Mouse (Mus musculus) embryonic facial prominence, embryonic 13.5 days (tissue): Measurements from ENCODE around the gene Eef2. TPM values are rescaled to one million over a fixed set of nuclear protein-coding genes. Genes with fewer than 3 reads are reported as not detected.

Experiments
- ATAC-seq: fragments of 200-750 bp; cut with Nextera tagmentation; 2 replicates; pipeline ENCODE4 v1.8.0; 2017; ENCODE audit warnings: low read depth; ENCODE audit not compliant: insufficient number of reproducible peaks, insufficient read depth, low FRiP score, low TSS enrichment
- H3K27ac ChIP-seq: fragments of 300-500 bp; sonication (generic); 2 replicates; pipeline ENCODE4 v1.5.1; 2015; ENCODE audit warnings: moderate library complexity, mild to moderate bottlenecking, inconsistent platforms
- H3K27me3 ChIP-seq: fragments of 300-500 bp; sonication (generic); 2 replicates; pipeline ENCODE4 v1.6.1; 2015; ENCODE audit warnings: mild to moderate bottlenecking, inconsistent platforms
- H3K36me3 ChIP-seq: fragments of 300-500 bp; sonication (generic); 2 replicates; pipeline ENCODE4 v1.6.1; 2015; ENCODE audit warnings: mild to moderate bottlenecking, inconsistent platforms
- H3K4me1 ChIP-seq: fragments of 300-500 bp; sonication (generic); 2 replicates; pipeline ENCODE4 v1.6.1; 2015; ENCODE audit warnings: inconsistent platforms
- H3K4me2 ChIP-seq: fragments of 300-500 bp; sonication (generic); 2 replicates; pipeline ENCODE4 v1.6.1; 2015; ENCODE audit warnings: moderate library complexity, mild to moderate bottlenecking, inconsistent platforms
- H3K4me3 ChIP-seq: fragments of 300-500 bp; sonication (generic); 2 replicates; pipeline ENCODE4 v1.5.1; 2015; ENCODE audit warnings: mild to moderate bottlenecking, inconsistent platforms
- H3K9ac ChIP-seq: fragments of 300-500 bp; sonication (generic); 2 replicates; pipeline ENCODE4 v1.6.1; 2015; ENCODE audit warnings: mild to moderate bottlenecking, inconsistent platforms
- H3K9me3 ChIP-seq: fragments of 300-500 bp; sonication (generic); 2 replicates; pipeline ENCODE4 v1.6.1; 2016; ENCODE audit warnings: inconsistent platforms
- whole genome bisulfite sequencing: fragments of 180-500 bp; shearing (Covaris S2); methylation state at CpG from one replicate; pipeline ENCODE4 v1.1.7; 2015; ENCODE audit warnings: mixed read lengths; 5-methylcytosine and 5-hydroxymethylcytosine counted together
- polyA plus RNA-seq: library from polyadenylated mRNA; unstranded; fragments of >200 nt; fragmentation: Nextera tagmentation; extraction: Ambion mirVana; gene quantifications from 2 replicates; pipeline ENCODE4 v1.2.1, GENCODE M21; 2015

Eef2 gene
- polyA plus RNA-seq, 1 experiment from 2014 or later = 633 TPM

- H3K36me3 ChIP-seq = peaks cover 10% of the 10 kb centered on the region
- peaks cover 23% of the 10 kb centered on the region for H3K4me1 ChIP-seq
- H3K4me2 ChIP-seq = no peak overlapping the region
- 65% methylated on average over 4 of the region's 4 CpGs for WGBS
- ATAC-seq = no peak
- H3K4me3 ChIP-seq = no peak overlapping the region
- H3K27ac ChIP-seq = no peak overlapping the region
- no peak overlapping the region for H3K9ac ChIP-seq
- H3K27me3 ChIP-seq = peaks cover 64% of the 10 kb centered on the region
- no peaks in the 10 kb centered on the region for H3K9me3 ChIP-seq
Measured at GRCm38 (mm10) chr10:81195300-81195699, 18.9 kb downstream of the Eef2 start.

GRCm38 (mm10) chr10:81196470-81197065 lies 20.1 kb downstream of the Eef2 start:
- peaks cover 22% of the 10 kb centered on the region for H3K4me1 ChIP-seq
- H3K9ac ChIP-seq = no peak overlapping the region
- H3K9me3 ChIP-seq = no peaks in the 10 kb centered on the region
- no peak overlapping the region for H3K4me3 ChIP-seq
- H3K27me3 ChIP-seq = peaks cover 64% of the 10 kb centered on the region
- WGBS = 62% methylated on average over 11 of the region's 11 CpGs
- no peak overlapping the region for H3K4me2 ChIP-seq
- H3K36me3 ChIP-seq = no peaks in the 10 kb centered on the region
- ATAC-seq = no peak
- no peak overlapping the region for H3K27ac ChIP-seq

- Histone ChIP-seq H3K36me3 (no peaks in the 10 kb centered on the region), H3K9ac (no peak overlapping the region), H3K4me1 (peaks cover 16% of the 10 kb centered on the region), H3K4me3 (no peak overlapping the region), H3K27me3 (peaks cover 64% of the 10 kb centered on the region), H3K4me2 (no peak overlapping the region), H3K27ac (no peak overlapping the region), H3K9me3 (no peaks in the 10 kb centered on the region)
- 43% methylated on average over 6 of the region's 6 CpGs for WGBS
- no peak for ATAC-seq
Measured at GRCm38 (mm10) chr10:81197305-81197704, 20.9 kb downstream of the Eef2 start.

GRCm38 (mm10) chr10:81198230-81198629 lies 21.8 kb downstream of the Eef2 start:
- peaks cover 60% of the 10 kb centered on the region for H3K27me3 ChIP-seq

GRCm38 (mm10) chr10:81198990-81199389 lies 22.6 kb downstream of the Eef2 start:
- 0 out of 2 replicates have a peak overlapping the region, but pooled peaks have one; percentile 44 for H3K9ac ChIP-seq
- no peak for ATAC-seq
- H3K27me3 ChIP-seq = peaks cover 52% of the 10 kb centered on the region
- H3K27ac ChIP-seq = no peak overlapping the region
- WGBS = 83% methylated on average over 6 of the region's 6 CpGs
- no peak overlapping the region for H3K4me2 ChIP-seq
- no peak overlapping the region for H3K4me3 ChIP-seq
- no peaks in the 10 kb centered on the region for H3K9me3 ChIP-seq
- H3K36me3 ChIP-seq = no peaks in the 10 kb centered on the region
- H3K4me1 ChIP-seq = peaks cover 7% of the 10 kb centered on the region

More at GRCm38 (mm10) chr10:81198230-81198629, 21.8 kb downstream of the Eef2 start:
- ATAC-seq = no peak
- no peak overlapping the region for H3K9ac ChIP-seq
- H3K27ac ChIP-seq = no peak overlapping the region
- no peaks in the 10 kb centered on the region for H3K9me3 ChIP-seq
- H3K4me1 ChIP-seq = peaks cover 9% of the 10 kb centered on the region
- H3K4me2 ChIP-seq = no peak overlapping the region
- no peak overlapping the region for H3K4me3 ChIP-seq
- H3K36me3 ChIP-seq = no peaks in the 10 kb centered on the region
- 2% methylated on average over 9 of the region's 9 CpGs for WGBS

- H3K27ac ChIP-seq = no peak overlapping the region
- no peaks in the 10 kb centered on the region for H3K4me1 ChIP-seq
- WGBS = 83% methylated on average over 13 of the region's 13 CpGs
- no peaks in the 10 kb centered on the region for H3K36me3 ChIP-seq
- H3K9me3 ChIP-seq = no peaks in the 10 kb centered on the region
- ATAC-seq = no peak
- H3K27me3 ChIP-seq = peaks cover 40% of the 10 kb centered on the region
- H3K4me2 ChIP-seq = no peak overlapping the region
- H3K4me3 ChIP-seq = no peak overlapping the region
- H3K9ac ChIP-seq = no peak overlapping the region
Measured at GRCm38 (mm10) chr10:81200141-81200540, 23.7 kb downstream of the Eef2 start.

GRCm38 (mm10) chr10:81200605-81201287 lies 24.3 kb downstream of the Eef2 start:
- 0 out of 2 replicates have a peak overlapping the region, but pooled peaks have one; percentile 27 for H3K9ac ChIP-seq
- H3K4me3 ChIP-seq = no peak overlapping the region
- H3K27me3 ChIP-seq = peaks cover 34% of the 10 kb centered on the region
- no peak overlapping the region for H3K4me2 ChIP-seq
- no peaks in the 10 kb centered on the region for H3K4me1 ChIP-seq
- no peak overlapping the region for H3K27ac ChIP-seq
- ATAC-seq = no peak
- no peaks in the 10 kb centered on the region for H3K9me3 ChIP-seq
- 76% methylated on average over 20 of the region's 20 CpGs for WGBS
- H3K36me3 ChIP-seq = no peaks in the 10 kb centered on the region

GRCm38 (mm10) chr10:81201807-81202758 lies 25.7 kb downstream of the Eef2 start, which contains the start of gene Nmrk2:
TSS of gene Nmrk2 (minus strand) at chr10:81202051.
- Histone ChIP-seq H3K4me2 (no peak within 1 kb of the TSS), H3K36me3 (no peaks in the 10 kb centered on the region), H3K4me1 (no peaks in the 10 kb centered on the region), H3K9me3 (no peaks in the 10 kb centered on the region), H3K27ac (no peak within 1 kb of the TSS), H3K9ac (0 out of 2 replicates have a peak within 1 kb of the TSS, but pooled peaks have one; percentile 27), H3K4me3 (no peak within 1 kb of the TSS), H3K27me3 (peaks cover 21% of the 10 kb centered on the region)
- WGBS = 52% methylated on average over 13 of the region's 13 CpGs
- ATAC-seq = no peak

- H3K9ac ChIP-seq = no peak overlapping the region
- H3K27ac ChIP-seq = no peak overlapping the region
- WGBS = 69% methylated on average over 8 of the region's 8 CpGs
- H3K4me3 ChIP-seq = no peak overlapping the region
- H3K4me2 ChIP-seq = no peak overlapping the region
- no peak for ATAC-seq
- no peaks in the 10 kb centered on the region for H3K4me1 ChIP-seq
- peaks cover 15% of the 10 kb centered on the region for H3K27me3 ChIP-seq
- H3K9me3 ChIP-seq = no peaks in the 10 kb centered on the region
- H3K36me3 ChIP-seq = no peaks in the 10 kb centered on the region
Measured at GRCm38 (mm10) chr10:81202978-81203720, 26.7 kb downstream of the Eef2 start.

- Histone ChIP-seq H3K4me2 (no peak overlapping the region), H3K27me3 (peaks cover 11% of the 10 kb centered on the region), H3K27ac (no peak overlapping the region), H3K36me3 (no peaks in the 10 kb centered on the region), H3K9ac (no peak overlapping the region), H3K4me1 (no peaks in the 10 kb centered on the region), H3K9me3 (no peaks in the 10 kb centered on the region), H3K4me3 (no peak overlapping the region)
- WGBS = 62% methylated on average over 4 of the region's 4 CpGs
- no peak for ATAC-seq
Measured at GRCm38 (mm10) chr10:81204137-81204536, 27.7 kb downstream of the Eef2 start.

- Histone ChIP-seq H3K4me1 (no peaks in the 10 kb centered on the region), H3K9me3 (no peaks in the 10 kb centered on the region), H3K9ac (no peak overlapping the region), H3K27ac (no peak overlapping the region), H3K4me2 (no peak overlapping the region), H3K4me3 (no peak overlapping the region), H3K27me3 (no peaks in the 10 kb centered on the region), H3K36me3 (peaks cover 3% of the 10 kb centered on the region; the same call in 1 of the 2 replicates)
- 90% methylated on average over 5 of the region's 5 CpGs for whole genome bisulfite sequencing
- ATAC-seq = no peak
Measured at GRCm38 (mm10) chr10:81210154-81210553, 33.7 kb downstream of the Eef2 start.
